Mouse (Mus musculus): Measurements from ENCODE around the gene Fxyd5. TPM values are rescaled to one million over a fixed set of nuclear protein-coding genes. Genes with fewer than 3 reads are reported as not detected.

Gene Fxyd5
- polyA plus RNA-seq, 2 experiments, result 10.1 to 20.4 TPM

DNA sequence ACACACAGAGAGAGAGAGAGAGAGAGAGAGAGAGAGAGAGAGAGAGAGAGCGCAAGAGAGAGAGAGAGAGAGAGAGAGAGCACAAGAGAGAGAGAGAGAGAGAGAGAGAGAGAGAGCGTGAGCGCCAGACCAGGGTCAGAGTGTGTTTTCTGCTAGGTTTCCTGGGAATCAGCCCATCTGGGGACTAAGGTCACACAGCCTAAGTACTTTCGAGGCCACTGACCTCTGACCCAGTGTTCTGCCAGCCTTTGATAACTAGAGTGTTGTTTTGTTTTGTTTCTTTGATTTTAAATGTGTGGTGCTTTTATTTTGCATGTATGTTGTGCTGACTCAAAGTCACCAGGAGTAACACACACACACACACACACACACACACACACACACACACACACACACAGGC is 13.6 kb upstream of the Fxyd5 start:
- no peak overlapping the region; the same call in 1 of the 2 replicates for H3K4me2 ChIP-seq (ENCODE audit: low read depth)
- H3K4me3 ChIP-seq (ENCODE audit: insufficient read depth in 1 of 2, low read depth in 2 of 2, low read length in 2 of 2), result no peak overlapping the region
- TF ChIP-seq CTCF (IDR thresholded peaks at IDR 0.05; ENCODE audit: low read depth), result no peak
- no peak for TF ChIP-seq EP300 (IDR thresholded peaks at IDR 0.05; ENCODE audit: low read depth)
- H3K27me3 ChIP-seq (ENCODE audit: control insufficient read depth, insufficient read depth, low read length), result peaks cover 24% of the 10 kb centered on the region
- H3K9ac ChIP-seq (replicated peaks), result no peak overlapping the region
- WGBS (ENCODE audit: insufficient replicate concordance), result 32% methylated on average over 3 of the region's 4 CpGs
- no peaks in the 10 kb centered on the region for H3K36me3 ChIP-seq (replicated peaks; ENCODE audit: control insufficient read depth, insufficient read depth, low read depth)
- peak in 1 of 3 experiments; percentile 34 for DNase-seq (ENCODE audit: low read depth in 3 of 3, low spot score in 3 of 3)
- peaks cover 0 to 7% of the 10 kb centered on the region in 2 experiments; a peak in 1 of 4 replicates for H3K4me1 ChIP-seq (replicated peaks; ENCODE audit: control insufficient read depth in 2 of 2, insufficient read depth in 2 of 2, low read length in 1 of 2)
- H3K27ac ChIP-seq, result no peak overlapping the region
- peak; percentile 57; the same call in 1 of the 2 replicates for ATAC-seq (ENCODE audit: insufficient read depth)
- H3K9me3 ChIP-seq (ENCODE audit: control insufficient read depth, low read length), result no peaks in the 10 kb centered on the region

DNA sequence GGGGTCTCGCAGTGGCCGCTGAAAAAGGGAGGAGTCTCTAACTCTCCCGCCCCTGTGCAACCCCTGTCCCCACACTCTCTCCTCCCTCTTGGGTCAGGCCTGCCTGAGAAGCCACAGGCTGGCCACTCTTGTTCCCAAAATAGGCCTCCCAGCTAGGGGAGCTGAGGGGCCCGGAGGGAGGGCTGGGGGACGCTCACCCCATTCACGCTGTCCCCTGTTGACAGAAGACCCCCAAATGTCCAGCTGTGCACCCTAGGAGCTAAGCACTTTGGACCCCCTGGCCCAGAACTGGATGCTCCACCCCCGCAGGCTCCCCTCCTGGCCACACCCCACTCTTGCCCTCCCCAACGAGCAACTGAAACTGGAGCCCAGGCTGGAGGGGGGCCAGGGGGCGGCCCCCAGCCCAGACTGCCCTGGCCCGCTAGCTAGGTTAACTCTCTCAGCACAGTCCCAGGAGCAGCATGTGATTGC is 13.1 kb upstream of the Fxyd5 start:
- peak in 1 of 3 experiments; percentile 29 for DNase-seq (ENCODE audit: low read depth in 3 of 3, low spot score in 3 of 3)
- no peak overlapping the region for H3K9ac ChIP-seq (replicated peaks)

DNA sequence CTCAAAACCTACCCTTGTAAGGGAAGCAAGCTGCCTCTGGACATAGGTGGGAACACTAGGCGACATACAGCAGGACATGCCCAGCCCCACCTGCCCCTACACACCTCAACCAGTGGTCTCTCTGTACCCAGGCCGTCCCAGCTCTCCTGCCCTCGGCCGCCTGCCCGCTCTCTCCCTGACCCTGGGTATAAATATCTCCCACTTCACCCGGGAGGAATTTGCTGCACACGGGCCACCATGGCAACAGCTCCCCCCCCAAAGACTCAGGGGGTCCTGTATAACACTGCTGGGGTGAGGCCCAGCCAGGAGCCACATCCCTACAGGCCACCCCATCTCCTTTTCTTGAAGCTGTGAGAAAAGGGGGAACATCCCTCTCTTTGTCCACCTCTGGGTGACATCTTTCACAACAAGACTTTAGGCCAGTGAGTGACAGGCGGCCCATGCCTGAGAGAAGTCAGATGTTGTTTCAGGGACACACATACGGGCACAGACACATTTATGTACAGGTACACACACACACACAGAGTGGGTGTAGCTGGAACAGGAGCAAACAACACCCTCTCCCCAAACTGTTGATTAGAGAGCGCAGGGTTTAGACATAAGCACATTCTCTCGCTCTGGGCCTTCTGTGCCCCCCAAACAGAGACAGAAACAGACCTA is 12.5 kb upstream of the Fxyd5 start:
- H3K4me2 ChIP-seq (ENCODE audit: low read depth), result peak overlapping the region; percentile 44
- no peaks in the 10 kb centered on the region for H3K9me3 ChIP-seq (ENCODE audit: control insufficient read depth, low read length)
- no peak overlapping the region for H3K9ac ChIP-seq (replicated peaks)
- H3K27me3 ChIP-seq (ENCODE audit: control insufficient read depth, insufficient read depth, low read length), result peaks cover 31% of the 10 kb centered on the region
- WGBS (ENCODE audit: insufficient replicate concordance), result 56% methylated on average over 11 of the region's 11 CpGs
- peaks cover 0 to 7% of the 10 kb centered on the region in 2 experiments; a peak in 1 of 4 replicates for H3K4me1 ChIP-seq (replicated peaks; ENCODE audit: control insufficient read depth in 2 of 2, insufficient read depth in 2 of 2, low read length in 1 of 2)
- H3K27ac ChIP-seq, result no peak overlapping the region
- no peak for DNase-seq (ENCODE audit: low read depth in 3 of 3, low spot score in 3 of 3)
- no peaks in the 10 kb centered on the region for H3K36me3 ChIP-seq (replicated peaks; ENCODE audit: control insufficient read depth, insufficient read depth, low read depth)
- ATAC-seq (ENCODE audit: insufficient read depth), result peak; percentile 7; the same call in 1 of the 2 replicates
- TF ChIP-seq EP300 (IDR thresholded peaks at IDR 0.05; ENCODE audit: low read depth) (no peak), CTCF (IDR thresholded peaks at IDR 0.05; ENCODE audit: low read depth) (no peak)
- peak overlapping the region in 1 of 2 experiments; percentile 3; a peak in 1 of 4 replicates for H3K4me3 ChIP-seq (ENCODE audit: insufficient read depth in 1 of 2, low read depth in 2 of 2, low read length in 2 of 2)

More for the DNA sequence above, 13.1 kb upstream of the Fxyd5 start:
- Histone ChIP-seq H3K9me3 (ENCODE audit: control insufficient read depth, low read length) (no peaks in the 10 kb centered on the region), H3K4me3 (ENCODE audit: insufficient read depth in 1 of 2, low read depth in 2 of 2, low read length in 2 of 2) (peak overlapping the region in 1 of 2 experiments; percentile 3; a peak in 1 of 4 replicates), H3K4me1 (replicated peaks; ENCODE audit: control insufficient read depth in 2 of 2, insufficient read depth in 2 of 2, low read length in 1 of 2) (peaks cover 0 to 7% of the 10 kb centered on the region in 2 experiments; a peak in 1 of 4 replicates), H3K4me2 (ENCODE audit: low read depth) (peak overlapping the region; percentile 44), H3K36me3 (replicated peaks; ENCODE audit: control insufficient read depth, insufficient read depth, low read depth) (no peaks in the 10 kb centered on the region), H3K27me3 (ENCODE audit: control insufficient read depth, insufficient read depth, low read length) (peaks cover 29% of the 10 kb centered on the region), H3K27ac (no peak overlapping the region)
- WGBS (ENCODE audit: insufficient replicate concordance), result 20% methylated on average over 10 of the region's 10 CpGs
- ATAC-seq (ENCODE audit: insufficient read depth), result peak; percentile 71
- no peak for TF ChIP-seq EP300 (IDR thresholded peaks at IDR 0.05; ENCODE audit: low read depth)
- no peak for TF ChIP-seq CTCF (IDR thresholded peaks at IDR 0.05; ENCODE audit: low read depth)

DNA sequence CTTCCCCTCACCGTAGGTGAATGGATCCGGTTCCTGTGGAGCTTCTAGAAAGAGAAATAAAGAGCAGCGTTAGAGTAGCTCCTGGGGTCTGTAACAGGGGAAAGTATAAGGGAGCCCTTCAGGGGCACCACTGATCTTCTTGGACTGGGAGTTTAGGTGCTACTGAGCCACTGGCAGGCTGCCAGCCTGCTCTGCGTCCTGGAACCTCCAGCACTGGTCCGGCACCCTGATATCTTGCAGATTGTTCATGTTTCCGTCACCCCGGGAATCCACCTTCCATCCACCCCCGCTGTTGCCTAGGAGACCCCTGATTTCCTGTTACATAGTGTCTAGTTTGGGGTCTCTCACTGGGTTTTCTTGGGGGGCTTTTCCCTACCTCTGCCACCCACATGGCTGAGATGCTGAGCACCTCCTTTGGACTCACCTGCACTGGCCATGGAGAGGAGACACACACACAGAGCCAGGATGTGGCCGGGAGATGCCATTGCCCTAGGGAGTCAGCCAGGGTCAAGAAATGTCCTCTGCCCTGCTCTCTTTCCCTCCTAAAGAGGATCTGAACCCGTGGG is 11.7 kb upstream of the Fxyd5 start:
- Histone ChIP-seq H3K4me1 (replicated peaks; ENCODE audit: control insufficient read depth in 2 of 2, insufficient read depth in 2 of 2, low read length in 1 of 2) (peaks cover 0 to 7% of the 10 kb centered on the region in 2 experiments; a peak in 1 of 4 replicates), H3K27ac (no peak overlapping the region), H3K4me2 (ENCODE audit: low read depth) (no peak overlapping the region), H3K9ac (replicated peaks) (no peak overlapping the region), H3K27me3 (ENCODE audit: control insufficient read depth, insufficient read depth, low read length) (peaks cover 31% of the 10 kb centered on the region), H3K9me3 (ENCODE audit: control insufficient read depth, low read length) (no peaks in the 10 kb centered on the region), H3K4me3 (ENCODE audit: insufficient read depth in 1 of 2, low read depth in 2 of 2, low read length in 2 of 2) (no peak overlapping the region), H3K36me3 (replicated peaks; ENCODE audit: control insufficient read depth, insufficient read depth, low read depth) (no peaks in the 10 kb centered on the region)
- ATAC-seq (ENCODE audit: insufficient read depth) (no peak), DNase-seq (ENCODE audit: low read depth in 3 of 3, low spot score in 3 of 3) (no peak)
- TF ChIP-seq EP300 (IDR thresholded peaks at IDR 0.05; ENCODE audit: low read depth) (no peak), CTCF (IDR thresholded peaks at IDR 0.05; ENCODE audit: low read depth) (no peak)
- WGBS (ENCODE audit: insufficient replicate concordance), result 44% methylated on average over 10 of the region's 10 CpGs
